Mouse (Mus musculus) cerebellum, postnatal 10 days (tissue): Measurements from ENCODE around the gene Ahdc1.
"Not testable (repeated sequence)": the region's sequence is repeated elsewhere in the genome, so short reads cannot be mapped to it uniquely, and the experiment has no call there.

ENCODE experiments used
- DNase-seq, 2 experiments: peaks; one replicate each; pipeline ENCODE4 v3.0.0; 2021; ENCODE audit warnings: mixed read lengths in 2 of 2

The Ahdc1 gene

GRCm38 (mm10) chr4:133082216-133082773, 71.2 kb downstream of the Ahdc1 start:
- DNase-seq = no peak

DNA sequence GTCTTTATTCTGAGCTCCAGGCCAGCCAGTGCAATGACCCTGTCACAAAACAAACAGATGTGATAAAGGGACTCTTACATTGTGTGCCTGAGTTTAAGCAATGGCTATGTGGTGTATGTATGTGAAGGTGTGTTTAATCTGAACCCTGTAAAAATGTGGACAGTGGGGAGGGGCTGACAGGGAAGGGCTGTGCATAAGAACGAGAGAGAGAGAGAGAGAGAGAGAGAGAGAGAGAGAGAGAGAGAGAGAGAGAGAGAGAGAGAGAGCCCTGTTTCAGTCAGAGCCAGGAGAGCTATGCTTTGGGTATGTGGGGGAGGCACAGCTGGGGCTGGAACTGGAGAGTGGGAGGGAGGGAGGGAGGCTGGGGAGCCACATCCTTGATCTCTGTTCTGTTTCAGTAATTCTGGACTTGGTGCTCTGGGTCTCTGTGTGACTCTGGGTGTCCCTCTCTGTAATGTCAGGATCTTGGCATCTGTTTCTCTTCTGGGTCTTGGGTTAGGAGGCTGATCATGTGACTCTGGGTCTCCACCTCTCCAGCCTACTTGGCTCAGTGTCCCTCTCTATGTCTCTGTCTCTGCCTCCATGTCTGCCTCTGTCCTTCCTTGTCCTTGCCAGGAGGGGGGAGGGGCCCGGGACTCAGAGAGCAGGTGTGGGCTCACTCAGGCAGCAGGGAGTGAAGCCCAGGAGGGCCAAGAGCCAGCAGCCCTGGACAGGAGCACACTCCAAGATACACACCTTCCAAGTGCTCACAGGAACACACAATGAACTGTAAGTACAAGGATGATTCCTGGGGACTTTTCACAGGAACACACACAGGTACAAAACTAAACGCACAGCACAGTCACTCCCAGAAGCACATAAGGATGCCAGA, 73.2 kb downstream of the Ahdc1 start:
- peak; percentile 89 to 94 for DNase-seq

- DNase-seq = peak; percentile 83 to 85
Observed at GRCm38 (mm10) chr4:133085011-133085782, 74.1 kb downstream of the Ahdc1 start.

DNA sequence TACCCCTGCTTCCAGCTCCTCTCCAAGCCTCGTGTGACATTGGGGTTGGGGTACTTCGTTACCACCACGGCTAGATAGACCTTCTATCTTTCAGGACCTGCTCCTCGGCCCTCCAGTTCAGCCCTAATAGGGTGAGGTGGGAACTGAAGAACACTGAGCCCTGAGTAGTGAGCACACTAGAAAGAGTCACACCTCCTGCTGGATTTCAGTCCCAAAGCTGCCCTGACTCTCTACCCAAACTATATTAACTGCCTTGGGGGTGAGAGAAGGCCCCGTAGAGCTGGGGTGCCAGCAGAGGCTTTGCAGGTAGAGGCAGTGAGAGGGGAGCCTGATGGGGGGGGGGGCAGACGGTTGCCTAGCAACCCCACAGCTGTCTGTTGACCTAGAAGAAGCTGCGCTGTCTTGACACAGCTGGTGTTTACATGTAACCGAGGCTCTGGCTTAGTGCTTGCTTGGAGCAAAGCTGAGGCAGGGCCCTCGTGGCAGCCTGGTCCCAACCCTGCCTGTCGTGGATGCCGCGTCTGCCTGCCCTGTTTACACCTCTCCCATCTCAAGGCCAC, 74.8 kb downstream of the Ahdc1 start:
- no peak for DNase-seq

DNA sequence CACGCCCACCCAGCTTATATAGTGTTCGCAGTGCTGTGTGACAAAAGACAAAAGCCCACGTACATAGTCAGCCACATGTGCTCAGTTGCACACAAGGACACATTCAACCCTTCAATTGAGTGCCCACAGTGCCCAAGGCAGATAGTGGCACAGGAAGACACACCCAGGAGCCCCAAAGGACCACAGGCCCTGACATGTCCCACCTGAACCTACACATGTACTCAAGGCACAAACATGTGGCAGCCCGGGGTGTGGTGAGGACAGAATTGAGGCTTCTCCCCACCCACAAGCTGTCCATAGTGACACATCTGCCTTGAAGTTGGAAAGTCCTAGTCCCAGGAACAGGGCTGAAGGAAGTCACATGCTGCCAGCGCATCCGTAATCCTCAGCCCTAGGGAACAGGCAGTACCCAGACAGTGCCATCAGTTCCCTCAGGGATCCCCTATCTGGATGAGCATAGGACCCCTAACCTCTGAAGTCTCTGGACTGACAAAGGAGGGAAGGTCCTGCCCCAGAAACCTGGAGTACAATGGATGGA, 76.2 kb downstream of the Ahdc1 start:
- DNase-seq = no peak

GRCm38 (mm10) chr4:133087835-133088234, 76.8 kb downstream of the Ahdc1 start:
- peak in 1 of 2 experiments; percentile 34 for DNase-seq

DNA sequence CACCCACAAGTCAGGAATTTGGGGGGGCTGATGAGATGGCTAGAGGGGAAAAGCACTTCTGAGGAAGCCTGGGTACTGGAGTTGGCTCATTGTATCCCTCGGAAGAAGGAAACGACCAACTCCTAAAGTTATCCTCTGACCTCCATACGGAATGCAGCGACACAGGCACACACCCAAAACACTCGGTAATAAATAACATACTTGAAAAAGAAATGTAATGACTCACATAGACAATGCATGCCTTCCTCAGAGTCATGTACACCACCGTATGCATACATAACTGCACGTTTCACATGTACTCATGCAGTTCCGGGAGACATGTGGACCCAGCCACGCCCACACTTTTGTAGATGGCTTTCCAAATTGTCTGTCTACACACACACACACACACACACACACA, 78.3 kb downstream of the Ahdc1 start:
- DNase-seq = no peak

- DNase-seq = no peak
Observed at GRCm38 (mm10) chr4:133089802-133090201, 78.7 kb downstream of the Ahdc1 start.

GRCm38 (mm10) chr4:133090276-133090719, 79.2 kb downstream of the Ahdc1 start:
- DNase-seq = no peak

DNA sequence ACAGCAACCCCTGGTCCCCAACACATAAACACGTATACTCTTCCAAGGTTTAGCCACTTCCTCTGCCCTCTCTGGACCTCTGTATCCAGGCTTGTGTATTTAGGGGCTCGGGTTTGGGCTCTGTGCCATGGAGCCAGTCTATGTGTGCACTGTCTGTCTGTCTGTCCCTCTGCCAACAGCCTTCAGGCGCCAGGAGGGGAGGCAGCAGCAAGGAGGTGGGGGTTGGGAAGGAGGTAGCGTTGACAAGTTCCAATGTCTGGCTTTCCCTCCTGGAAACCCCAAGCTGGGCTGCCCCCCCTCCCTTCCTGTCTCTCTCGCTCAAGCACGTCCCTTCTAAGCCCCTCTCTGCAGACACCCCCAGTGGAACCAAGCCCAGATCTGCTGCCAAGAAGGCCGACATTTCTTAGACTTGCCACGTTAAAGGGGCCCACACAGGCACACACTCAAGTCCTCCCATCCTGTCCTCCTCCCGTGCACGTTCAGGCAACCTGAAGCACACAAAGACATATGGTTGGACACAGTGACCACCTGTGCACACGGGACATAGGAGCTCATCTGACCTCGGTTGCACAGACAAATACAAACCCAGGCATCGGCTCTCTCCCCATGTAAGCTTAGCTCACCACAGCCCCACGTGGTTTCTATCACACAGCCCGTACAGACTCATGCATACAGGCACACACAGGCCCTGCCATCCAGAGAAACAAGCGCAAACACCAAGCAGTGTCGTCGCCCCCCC, 79.8 kb downstream of the Ahdc1 start:
- peak; percentile 85 to 88 for DNase-seq

GRCm38 (mm10) chr4:133091459-133091785, 80.4 kb downstream of the Ahdc1 start:
- no peak for DNase-seq

DNA sequence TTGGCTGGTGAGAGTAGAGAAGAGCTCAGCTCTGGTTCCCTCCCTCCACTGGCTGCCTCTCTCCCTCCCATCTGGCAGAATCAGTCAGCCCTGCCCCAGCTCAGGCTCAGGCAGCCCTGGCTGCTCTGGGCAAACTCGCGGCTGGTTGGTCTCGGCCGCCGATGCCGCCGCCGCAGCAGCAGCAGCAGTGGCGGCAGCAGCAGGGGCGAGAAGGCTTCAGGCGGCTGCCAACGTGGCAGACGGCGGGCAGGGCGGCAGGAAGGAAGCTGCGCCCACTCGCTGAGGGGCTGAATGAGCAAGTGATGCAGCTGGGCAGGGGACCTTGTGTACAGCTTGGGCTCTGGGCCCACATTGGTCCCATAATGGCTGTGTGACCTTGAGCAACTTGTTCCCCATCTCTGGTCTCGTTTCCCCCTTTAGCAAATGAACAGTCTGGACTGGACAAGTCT, 81.4 kb downstream of the Ahdc1 start:
- DNase-seq = peak; percentile 79 to 86

DNA sequence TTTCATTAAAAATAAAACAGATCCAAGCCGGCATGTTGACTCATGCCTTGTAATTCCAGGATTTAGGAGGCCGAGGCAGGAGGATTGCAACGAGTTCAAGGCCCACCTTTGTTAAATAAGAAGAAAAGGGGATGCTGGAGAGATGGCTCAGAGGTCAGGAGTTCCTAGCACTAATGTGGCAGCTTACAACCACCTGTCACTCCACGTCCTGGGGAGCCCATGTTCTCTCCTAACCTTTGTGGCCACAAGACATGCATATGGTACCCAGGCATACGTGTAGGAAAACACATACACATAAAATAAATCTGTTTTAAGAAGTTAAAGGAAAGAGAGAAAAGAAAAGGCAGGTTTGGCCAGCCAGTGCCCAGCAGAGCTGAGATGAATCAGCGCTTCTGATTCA, 82.0 kb downstream of the Ahdc1 start:
- DNase-seq = no peak

DNA sequence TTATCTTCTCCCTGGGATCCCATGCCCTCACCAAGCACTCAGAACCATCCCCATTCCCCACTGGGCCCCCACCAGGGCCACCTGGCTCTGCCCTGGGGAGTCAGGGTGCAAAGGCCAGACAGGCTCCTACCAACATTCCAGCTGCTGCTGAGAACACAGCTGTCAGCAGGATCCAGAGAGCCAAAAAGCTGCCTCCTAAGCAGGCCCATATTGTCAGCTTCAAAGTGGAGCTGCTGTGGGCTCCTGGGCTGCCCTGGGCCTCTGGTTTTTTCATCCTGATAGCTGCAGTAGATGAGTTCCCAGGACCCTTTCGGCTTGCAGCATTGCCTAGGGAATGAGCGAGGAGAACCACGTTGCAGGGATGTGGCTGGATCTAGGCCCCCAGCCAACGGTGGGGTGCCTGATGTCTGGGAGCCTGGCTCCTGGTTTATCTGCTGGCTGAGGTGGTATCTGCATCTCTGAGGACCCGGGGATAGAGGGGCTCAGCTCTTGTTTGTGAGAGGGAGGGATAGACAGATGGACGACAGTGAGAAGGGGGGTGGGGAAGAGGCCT, 82.5 kb downstream of the Ahdc1 start:
- DNase-seq = peak in 1 of 2 experiments; percentile 44

DNA sequence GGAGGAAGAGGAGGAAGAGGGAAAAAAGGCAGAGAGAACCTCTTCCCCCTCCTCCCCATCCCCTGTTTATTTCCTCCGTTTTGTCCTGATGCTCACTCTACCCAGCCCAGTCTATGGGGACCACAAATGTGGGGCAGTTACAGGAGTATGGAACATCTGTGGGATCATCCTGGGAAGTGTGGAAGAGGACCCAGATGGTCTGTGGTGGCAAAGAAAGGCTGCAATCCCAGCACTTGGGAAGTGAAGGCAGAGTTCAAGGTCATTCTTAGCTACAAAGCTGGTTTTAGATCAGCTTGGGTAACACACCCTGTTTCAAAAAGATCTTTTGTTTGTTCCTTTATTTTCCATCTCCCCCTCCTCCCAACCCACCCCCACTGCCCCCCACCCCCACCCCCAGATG, 83.2 kb downstream of the Ahdc1 start:
- no peak for DNase-seq

GRCm38 (mm10) chr4:133094936-133095733, 84.1 kb downstream of the Ahdc1 start:
- DNase-seq = peak; percentile 86 to 91

DNA sequence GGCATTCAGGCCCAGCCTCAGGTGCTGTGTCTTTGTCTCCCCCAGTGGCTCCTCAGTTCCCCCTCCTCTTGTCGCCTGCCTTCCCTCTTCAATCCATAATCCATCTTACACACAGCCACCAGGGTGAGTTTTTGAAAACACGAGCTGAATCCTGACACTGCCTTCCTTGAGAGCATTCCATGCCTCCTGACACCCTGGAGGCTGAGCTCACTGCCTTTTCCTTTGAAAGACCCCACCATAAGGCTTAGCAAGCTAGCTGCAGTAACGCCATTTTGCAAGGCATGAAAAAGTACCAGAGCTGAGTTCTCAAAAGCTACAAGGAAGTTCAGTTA, 84.6 kb downstream of the Ahdc1 start:
- DNase-seq = not testable (repeated sequence)

GRCm38 (mm10) chr4:133096671-133097070, 85.6 kb downstream of the Ahdc1 start:
- DNase-seq = not testable (repeated sequence)

DNA sequence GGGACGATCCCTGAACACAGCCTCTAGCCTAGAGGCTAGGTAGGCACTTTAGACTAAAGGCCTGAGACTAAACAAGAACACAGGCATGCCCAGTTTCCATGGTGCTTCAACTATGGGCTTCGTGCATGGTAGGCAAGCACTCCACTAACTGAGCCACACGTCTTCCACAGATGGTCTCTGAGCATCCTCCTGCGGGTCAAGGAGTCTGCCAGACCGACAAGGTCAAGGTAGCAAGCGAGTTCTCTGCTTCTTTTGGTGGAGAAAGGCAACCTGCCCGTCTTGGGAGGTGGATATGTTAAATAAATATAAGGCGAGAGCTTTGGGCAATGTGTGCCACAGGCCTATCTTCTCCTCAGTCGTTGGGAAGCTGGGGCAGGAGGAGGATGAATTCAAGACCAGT, 90.7 kb downstream of the Ahdc1 start:
- DNase-seq = peak in 1 of 2 experiments; percentile 38

DNA sequence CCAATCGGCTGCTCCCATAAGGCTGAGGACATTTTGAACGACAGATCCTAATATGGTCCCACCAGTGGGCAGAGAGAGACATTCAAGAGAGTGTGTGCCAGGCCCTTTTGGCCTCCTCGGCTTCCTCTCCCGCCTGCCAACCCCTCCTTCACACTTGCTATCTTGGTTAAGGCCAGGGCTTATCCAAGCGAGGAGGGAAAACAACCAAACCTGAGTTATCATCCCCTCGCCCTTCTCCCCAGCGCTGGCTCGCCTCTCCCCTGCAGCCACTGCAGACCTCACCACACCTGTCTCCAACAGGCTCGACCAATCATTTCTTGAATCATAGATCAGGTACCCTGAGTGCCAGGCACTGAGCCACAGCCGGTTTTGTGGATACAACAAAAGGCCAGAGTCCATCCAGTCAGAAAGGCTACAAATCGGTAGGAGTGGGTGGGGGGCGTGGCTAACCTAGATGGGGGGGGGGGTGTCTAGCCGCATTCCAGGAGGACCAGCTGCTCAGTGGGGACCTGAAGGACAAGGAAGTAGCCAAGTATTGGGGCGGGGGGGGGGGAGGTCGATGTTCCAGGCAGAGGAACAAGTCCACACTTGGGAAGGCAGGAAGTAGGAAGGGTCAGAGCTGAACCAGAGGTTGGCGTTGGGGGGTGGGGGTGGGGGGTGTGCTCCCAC, 92.6 kb downstream of the Ahdc1 start:
- DNase-seq = peak; percentile 71 to 75

DNA sequence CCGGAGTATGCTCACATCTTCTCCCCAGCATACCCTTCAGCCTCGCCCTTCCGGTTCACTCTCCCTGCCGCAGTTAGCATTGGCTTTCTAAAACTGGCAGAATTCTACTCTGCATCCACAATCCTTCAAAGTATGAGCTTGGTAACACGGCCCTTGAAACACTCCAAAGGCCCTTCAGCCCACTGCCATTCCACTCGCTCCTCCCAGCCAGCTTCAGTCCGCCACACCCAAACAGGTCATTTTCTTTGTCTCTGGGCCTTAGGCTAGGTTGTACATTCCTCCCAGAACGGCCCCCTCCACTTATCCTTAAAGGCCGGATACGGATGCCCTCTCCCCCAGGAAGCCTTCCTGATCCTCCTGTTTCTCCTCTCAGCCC, 93.1 kb downstream of the Ahdc1 start:
- no peak for DNase-seq
